Mouse (Mus musculus) C2C12 (cell line): Measurements from ENCODE around the gene Rilp. TPM values are rescaled to one million over a fixed set of nuclear protein-coding genes. Genes with fewer than 3 reads are reported as not detected.

ENCODE experiments used
- H3K27me3 ChIP-seq: one replicate; pipeline ENCODE4 v1.6.1; 2011; ENCODE audit not compliant: control insufficient read depth, insufficient read depth, insufficient read length
- H3K36me3 ChIP-seq: one replicate; pipeline ENCODE4 v1.6.1; 2011; ENCODE audit not compliant: control insufficient read depth, insufficient read depth
- H3K4me3 ChIP-seq: one replicate; pipeline ENCODE4 v1.5.1; 2011; ENCODE audit warnings: mild to moderate bottlenecking, control low read depth; ENCODE audit not compliant: poor library complexity, insufficient read depth, severe bottlenecking
- H3K79me2 ChIP-seq: one replicate; pipeline ENCODE4 v1.6.1; 2011; ENCODE audit not compliant: control insufficient read depth, insufficient read depth
- H3K79me3 ChIP-seq: one replicate; pipeline ENCODE4 v1.6.1; 2011; ENCODE audit warnings: low read depth, control low read depth
- H3ac ChIP-seq: one replicate; pipeline ENCODE3; 2011; ENCODE audit warnings: low read depth; ENCODE audit not compliant: control insufficient read depth, insufficient read length
- CEBPB ChIP-seq: IDR thresholded peaks from one replicate; pipeline ENCODE4 v1.6.1; 2011; ENCODE audit warnings: low read depth, mild to moderate bottlenecking, control low read depth, moderate library complexity
- CTCF ChIP-seq: IDR thresholded peaks from one replicate; pipeline ENCODE4 v1.5.1; 2011; ENCODE audit not compliant: control insufficient read depth, insufficient read depth, insufficient read length
- FOSL1 ChIP-seq: IDR thresholded peaks from one replicate; pipeline ENCODE4 v1.8.0; 2011; ENCODE audit warnings: mild to moderate bottlenecking, low read length; ENCODE audit not compliant: poor library complexity, insufficient read depth, severe bottlenecking
- MAX ChIP-seq: IDR thresholded peaks from one replicate; pipeline ENCODE4 v1.6.1; 2011; ENCODE audit warnings: mild to moderate bottlenecking, control low read depth
- MYOD1 ChIP-seq: IDR thresholded peaks from one replicate; pipeline ENCODE4 v1.6.1; 2011; ENCODE audit warnings: low read depth; ENCODE audit not compliant: control insufficient read depth, insufficient read length
- MYOG ChIP-seq: IDR thresholded peaks from one replicate; pipeline ENCODE4 v1.6.1; 2011; ENCODE audit not compliant: control insufficient read depth, insufficient read length; ENCODE audit errors: extremely low read depth
- USF1 ChIP-seq: IDR thresholded peaks from one replicate; pipeline ENCODE4 v1.6.1; 2011; ENCODE audit warnings: low read depth, mild to moderate bottlenecking, control low read depth, moderate library complexity
- polyA plus RNA-seq: library from polyadenylated mRNA; unstranded; fragments of >200 nt; fragmentation: generic; extraction: Trizol; gene quantifications from one replicate; pipeline ENCODE4 v1.2.1, GENCODE M21; 2012; ENCODE audit warnings: missing spikeins

Rilp gene
- polyA plus RNA-seq, 1 experiment = 3.2 TPM

DNA sequence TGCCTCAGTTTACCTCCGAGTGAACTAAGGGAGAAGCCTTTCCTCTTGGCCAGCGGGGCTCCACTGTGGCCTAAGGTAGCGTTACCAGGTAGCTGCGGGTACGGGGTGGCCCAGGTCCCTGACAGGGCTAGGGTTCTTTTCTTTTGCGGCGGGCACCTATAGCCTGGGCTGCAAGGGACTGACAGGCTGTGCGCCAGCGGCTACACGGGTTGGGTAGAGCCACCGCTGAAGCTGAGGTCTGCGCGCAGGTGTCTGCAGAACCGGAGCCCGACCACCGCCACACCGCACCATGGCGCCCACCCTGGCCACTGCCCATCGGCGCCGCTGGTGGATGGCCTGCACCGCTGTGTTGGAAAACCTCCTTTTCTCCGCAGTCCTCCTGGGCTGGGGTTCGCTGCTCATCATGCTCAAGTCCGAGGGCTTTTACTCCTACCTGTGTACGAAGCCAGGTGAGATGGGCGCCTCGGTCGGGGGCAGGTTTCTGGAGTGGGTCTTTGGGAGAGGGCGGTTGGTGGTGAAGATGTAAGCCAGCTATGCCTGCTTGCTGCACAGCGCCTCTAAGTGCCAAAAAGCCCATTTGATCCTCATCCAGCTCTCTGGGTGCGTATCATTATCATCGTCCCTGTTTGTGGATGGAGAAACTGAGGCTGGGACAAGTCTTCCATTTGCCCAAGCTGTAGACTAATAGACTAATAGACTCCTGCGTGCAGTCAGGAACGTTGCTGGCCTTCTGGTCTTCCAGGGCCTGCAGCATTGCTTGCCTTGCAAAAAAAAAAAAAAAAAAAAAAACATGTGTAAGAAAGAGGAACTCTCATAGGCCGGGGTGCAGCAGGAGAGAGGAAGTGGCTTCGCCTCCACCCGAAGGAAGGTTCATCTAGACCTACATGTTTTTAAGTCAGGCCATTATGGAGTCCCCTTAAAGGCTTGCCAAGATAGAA, 22.7 kb downstream of the Rilp start:
- Histone ChIP-seq H3K79me2 (no peaks in the 10 kb centered on the region), H3ac (no peak overlapping the region), H3K27me3 (no peaks in the 10 kb centered on the region), H3K36me3 (no peaks in the 10 kb centered on the region), H3K79me3 (no peaks in the 10 kb centered on the region), H3K4me3 (no peak overlapping the region)
- TF ChIP-seq CTCF (no peak), MYOG (no peak), MAX (no peak), FOSL1 (no peak), CEBPB (no peak), MYOD1 (no peak), USF1 (no peak)

DNA sequence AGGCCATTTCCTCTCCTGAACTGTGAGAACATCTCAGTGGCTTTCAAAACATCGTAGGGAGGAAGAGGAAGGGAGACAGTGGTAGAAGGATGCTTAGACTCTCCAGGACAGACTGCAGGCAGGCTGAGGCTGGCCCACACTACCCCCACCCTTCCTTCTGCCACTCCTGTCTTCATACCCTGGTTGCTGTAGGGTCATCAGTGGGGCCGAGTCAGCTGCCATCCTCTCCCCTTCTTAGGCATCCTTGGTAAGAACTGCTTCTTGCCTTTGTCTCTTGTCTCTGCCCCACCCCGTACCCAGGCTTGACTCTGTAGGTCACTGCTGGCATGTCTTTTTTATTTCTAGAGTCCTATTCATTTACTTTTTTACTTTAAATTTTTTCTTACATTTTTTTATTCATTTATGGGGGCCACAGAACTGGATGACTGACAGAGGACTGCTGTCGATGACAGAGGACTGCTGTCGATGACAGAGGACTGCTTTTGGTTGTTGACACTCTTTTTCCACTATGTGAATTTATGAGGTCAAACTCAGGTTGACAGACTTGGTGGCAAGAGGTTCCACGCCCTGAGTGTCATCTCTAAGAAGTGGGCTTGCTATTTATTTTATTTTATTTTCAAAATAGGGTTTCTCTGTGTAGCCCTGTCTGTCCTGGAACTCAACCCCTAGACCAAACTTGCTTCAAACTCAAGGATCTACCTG, 23.6 kb downstream of the Rilp start:
- no peaks in the 10 kb centered on the region for H3K79me3 ChIP-seq
- no peaks in the 10 kb centered on the region for H3K36me3 ChIP-seq
- H3K27me3 ChIP-seq = no peaks in the 10 kb centered on the region
- TF ChIP-seq MYOG (no peak), MYOD1 (no peak), USF1 (no peak), CTCF (no peak), FOSL1 (no peak), CEBPB (no peak), MAX (no peak)
- no peak overlapping the region for H3K4me3 ChIP-seq
- H3ac ChIP-seq = no peak overlapping the region
- H3K79me2 ChIP-seq = no peaks in the 10 kb centered on the region

DNA sequence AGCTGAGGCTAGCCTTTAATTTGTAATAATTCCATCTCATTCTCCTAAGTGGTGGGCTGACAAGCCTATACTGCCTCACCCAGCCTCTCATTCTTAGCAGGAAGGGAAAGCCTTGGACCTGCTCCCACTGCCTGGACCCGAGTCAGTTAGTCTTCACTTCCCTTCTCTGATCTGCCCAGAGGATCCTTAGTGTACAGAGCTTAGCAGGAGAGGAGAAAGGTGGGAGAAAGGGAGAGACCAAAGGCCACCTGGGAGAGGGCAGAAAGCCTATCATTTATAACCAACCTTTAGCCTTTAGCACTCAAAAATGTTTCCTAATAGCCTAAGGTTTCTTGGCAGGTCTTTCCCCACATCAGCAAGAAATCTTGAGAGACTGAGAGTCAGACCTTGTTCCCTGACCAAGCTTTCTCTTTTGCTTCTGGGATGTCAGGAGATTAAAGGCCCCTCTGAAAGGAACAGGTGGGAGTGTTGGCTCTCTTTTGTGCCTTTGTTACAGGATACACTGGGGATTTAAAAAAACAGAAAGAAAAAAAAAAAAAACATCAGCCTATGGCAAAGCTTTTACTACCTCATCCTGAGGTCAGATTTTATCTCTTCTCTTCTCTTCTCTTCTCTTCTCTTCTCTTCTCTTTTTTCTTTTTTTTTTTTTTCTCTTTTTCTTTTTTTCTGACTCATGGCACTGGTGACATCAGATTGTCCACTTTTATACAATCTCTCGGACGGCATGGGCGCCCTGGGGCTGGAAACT, 24.6 kb downstream of the Rilp start:
- Histone ChIP-seq H3K79me2 (no peaks in the 10 kb centered on the region), H3ac (no peak overlapping the region), H3K27me3 (no peaks in the 10 kb centered on the region), H3K36me3 (no peaks in the 10 kb centered on the region), H3K4me3 (no peak overlapping the region), H3K79me3 (no peaks in the 10 kb centered on the region)
- TF ChIP-seq MYOG = no peak
- no peak for TF ChIP-seq CTCF
- no peak for TF ChIP-seq USF1
- no peak for TF ChIP-seq MAX
- TF ChIP-seq FOSL1 = no peak
- no peak for TF ChIP-seq CEBPB
- no peak for TF ChIP-seq MYOD1

DNA sequence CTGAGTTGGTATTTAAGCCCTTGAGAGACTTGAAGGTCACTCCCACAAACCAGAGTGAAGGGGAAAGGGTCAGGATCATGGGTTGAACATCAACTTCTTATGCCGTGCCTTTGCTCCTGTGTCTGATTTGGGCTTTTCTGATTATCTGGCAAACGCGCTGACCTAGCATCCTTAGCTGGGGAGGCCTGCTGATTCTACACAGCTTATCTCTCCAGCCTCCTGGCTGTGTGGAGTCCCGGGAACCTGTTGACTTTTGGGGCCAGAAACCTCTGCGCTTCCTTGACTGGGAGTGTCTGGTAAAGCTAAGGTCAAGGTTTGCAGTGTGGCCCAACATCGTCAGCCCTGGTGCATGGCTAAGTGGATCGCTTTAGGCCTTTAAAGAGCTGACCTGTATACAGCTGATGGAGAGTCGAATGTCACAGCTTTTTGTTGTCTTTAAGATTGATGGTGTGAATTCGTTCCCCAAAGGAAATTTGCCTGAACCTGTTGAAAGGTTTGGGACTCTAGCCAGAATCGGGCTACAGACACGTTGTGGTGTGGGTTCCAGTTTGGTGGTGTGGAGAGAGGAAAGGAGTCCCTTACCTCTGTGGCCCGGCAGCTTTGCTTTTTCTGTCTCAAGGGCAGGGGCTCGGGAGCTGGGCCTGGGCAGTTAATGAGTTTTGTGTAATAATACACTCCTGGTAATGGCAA, 25.4 kb downstream of the Rilp start:
- Histone ChIP-seq H3K36me3 (no peaks in the 10 kb centered on the region), H3K79me3 (no peaks in the 10 kb centered on the region), H3K79me2 (no peaks in the 10 kb centered on the region), H3K4me3 (no peak overlapping the region), H3K27me3 (no peaks in the 10 kb centered on the region), H3ac (no peak overlapping the region)
- TF ChIP-seq MYOG (no peak), FOSL1 (no peak), MAX (no peak), MYOD1 (no peak), CEBPB (no peak), CTCF (no peak), USF1 (no peak)

DNA sequence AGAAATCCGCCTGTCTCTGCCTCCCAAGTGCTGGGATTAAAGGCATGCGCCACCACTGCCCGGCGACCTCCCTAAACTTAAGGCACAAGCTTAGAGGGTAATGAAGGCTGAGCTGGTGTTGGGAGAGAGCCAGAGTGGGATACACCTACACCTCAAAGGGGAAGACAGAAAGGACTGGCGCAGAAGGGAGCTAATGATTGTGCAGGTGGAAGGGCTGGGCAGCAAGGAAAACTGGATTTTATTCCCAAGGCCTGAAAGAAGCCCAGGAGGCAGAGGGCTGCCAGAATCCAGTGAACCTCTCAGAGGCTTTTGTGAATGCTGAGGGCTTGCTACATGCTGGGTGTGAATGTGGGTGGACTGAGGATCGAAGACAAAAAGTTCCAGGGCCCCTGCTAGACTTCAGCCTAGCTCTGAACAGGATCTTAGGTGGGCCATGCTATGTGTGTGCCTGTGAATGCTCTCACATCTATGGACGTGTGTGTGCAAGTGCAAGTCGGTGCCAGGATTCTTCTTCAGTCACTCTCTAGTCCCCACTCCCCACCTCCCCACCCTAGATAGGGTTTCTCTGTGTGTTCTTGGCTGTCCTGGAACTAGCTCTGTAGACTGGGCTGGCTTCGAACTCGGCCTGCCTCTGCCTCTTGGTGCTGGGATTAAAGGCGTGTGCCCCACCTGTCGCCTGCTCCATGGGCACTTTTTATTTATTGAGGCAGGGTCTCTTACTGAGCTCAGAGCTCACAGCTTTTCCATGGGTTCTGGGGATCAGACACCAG, 26.5 kb downstream of the Rilp start:
- Histone ChIP-seq H3K4me3 (no peak overlapping the region), H3K79me2 (no peaks in the 10 kb centered on the region), H3K27me3 (no peaks in the 10 kb centered on the region), H3K36me3 (no peaks in the 10 kb centered on the region), H3ac (no peak overlapping the region), H3K79me3 (no peaks in the 10 kb centered on the region)
- TF ChIP-seq MYOD1 = no peak
- no peak for TF ChIP-seq MAX
- no peak for TF ChIP-seq CTCF
- TF ChIP-seq CEBPB = no peak
- no peak for TF ChIP-seq FOSL1
- no peak for TF ChIP-seq MYOG
- no peak for TF ChIP-seq USF1
